Mouse (Mus musculus) layer of hippocampus, adult 9-10 months (tissue): ENCODE results near the gene Pmepa1.

Source experiments
- DNase-seq: peaks from one replicate; pipeline ENCODE4 v3.0.0; 2022; ENCODE audit warnings: low spot score

The Pmepa1 gene

GRCm38 (mm10) chr2:173275343-173276201 is 761 bp downstream of the Pmepa1 start:
- DNase-seq, result no peak

GRCm38 (mm10) chr2:173274428-173275342 is 1.6 kb downstream of the Pmepa1 start:
- DNase-seq, result no peak

- DNase-seq, result no peak
Observed at GRCm38 (mm10) chr2:173273885-173274284, 2.4 kb downstream of the Pmepa1 start.

- no peak for DNase-seq
Observed at GRCm38 (mm10) chr2:173272354-173272900, 3.9 kb downstream of the Pmepa1 start.

GRCm38 (mm10) chr2:173271541-173271940 is 4.8 kb downstream of the Pmepa1 start:
- DNase-seq, result no peak

GRCm38 (mm10) chr2:173270601-173271248 is 5.6 kb downstream of the Pmepa1 start:
- DNase-seq, result no peak

GRCm38 (mm10) chr2:173270196-173270595 is 6.1 kb downstream of the Pmepa1 start:
- DNase-seq, result no peak

GRCm38 (mm10) chr2:173267562-173267961 is 8.8 kb downstream of the Pmepa1 start:
- no peak for DNase-seq

GRCm38 (mm10) chr2:173266349-173267112 is 9.8 kb downstream of the Pmepa1 start:
- no peak for DNase-seq

GRCm38 (mm10) chr2:173265468-173266265 is 10.7 kb downstream of the Pmepa1 start:
- DNase-seq, result no peak

- DNase-seq, result no peak
Observed at GRCm38 (mm10) chr2:173264467-173265128, 11.7 kb downstream of the Pmepa1 start.

GRCm38 (mm10) chr2:173263636-173264330 is 12.6 kb downstream of the Pmepa1 start:
- DNase-seq, result no peak

GRCm38 (mm10) chr2:173261497-173261896 is 14.8 kb downstream of the Pmepa1 start:
- no peak for DNase-seq

- no peak for DNase-seq
Observed at GRCm38 (mm10) chr2:173258459-173259091, 17.8 kb downstream of the Pmepa1 start.

- DNase-seq, result no peak
Observed at GRCm38 (mm10) chr2:173257610-173258009, 18.7 kb downstream of the Pmepa1 start.

- DNase-seq, result no peak
Observed at GRCm38 (mm10) chr2:173256552-173256949, 19.8 kb downstream of the Pmepa1 start.

GRCm38 (mm10) chr2:173255810-173256551 is 20.4 kb downstream of the Pmepa1 start:
- no peak for DNase-seq
